Mouse (Mus musculus): Measurements from ENCODE around the gene Gm10142. TPM values are rescaled to one million over a fixed set of nuclear protein-coding genes. Genes with fewer than 3 reads are reported as not detected.
"Not testable (repeated sequence)": the region's sequence is repeated elsewhere in the genome, so short reads cannot be mapped to it uniquely, and the experiment has no call there.

Gm10142 gene
- polyA plus RNA-seq, 1 experiment from 2014 or later = not detected

- Histone ChIP-seq H3K9ac (ENCODE audit: low read length) (no peak within 1 kb of the TSS), H3K4me2 (ENCODE audit: low read depth, severe bottlenecking) (no peak within 1 kb of the TSS), H3K36me3 (ENCODE audit: control insufficient read depth, insufficient read depth, low read length) (no peaks in the 10 kb centered on the region), H3K27ac (replicated peaks; ENCODE audit: low read depth, low read length) (no peak within 1 kb of the TSS), H3K4me1 (ENCODE audit: control insufficient read depth, insufficient read depth, low read length) (peaks cover 14% of the 10 kb centered on the region), H3K9me3 (ENCODE audit: control insufficient read depth, low read length) (no peaks in the 10 kb centered on the region), H3K4me3 (ENCODE audit: low read depth, low read length) (no peak within 1 kb of the TSS), H3K27me3 (ENCODE audit: control insufficient read depth, insufficient read depth, low read length) (peaks cover 27% of the 10 kb centered on the region)
- DNase-seq (ENCODE audit: low spot score) (no peak), ATAC-seq (ENCODE audit: insufficient number of reproducible peaks, low FRiP score, low TSS enrichment, low read depth) (no peak)
- 4% methylated on average over 22 of the region's 22 CpGs for WGBS
Measured at GRCm38 (mm10) chr10:77685895-77686664, 29.5 kb upstream of the Gm10142 start, which contains the start of gene Tspear. TSS of gene Tspear (plus strand) at chr10:77686569.

DNA sequence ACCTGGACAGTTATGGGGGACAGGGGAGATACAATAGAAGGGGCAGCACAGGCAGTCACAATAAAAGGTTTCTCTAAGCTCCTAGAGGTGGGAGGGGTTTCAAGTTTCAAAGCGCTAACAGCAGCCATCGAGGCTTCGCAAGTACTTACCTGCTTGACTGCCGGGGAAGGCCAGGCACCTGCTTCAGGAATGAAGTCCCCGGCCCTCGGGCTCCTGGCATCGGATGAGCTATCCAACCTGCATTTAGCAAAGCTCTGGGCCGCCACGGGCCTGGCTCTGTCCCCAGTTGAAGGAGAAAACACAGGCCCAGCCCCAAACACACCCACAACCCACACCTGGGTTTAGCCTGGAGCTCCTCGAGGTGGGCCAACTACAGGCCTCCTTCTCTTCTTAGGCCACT, 28.6 kb upstream of the Gm10142 start:
- ATAC-seq (ENCODE audit: insufficient number of reproducible peaks, low FRiP score, low TSS enrichment, low read depth) (no peak), DNase-seq (ENCODE audit: low spot score) (no peak)
- peaks cover 12% of the 10 kb centered on the region for H3K4me1 ChIP-seq (ENCODE audit: control insufficient read depth, insufficient read depth, low read length)
- peaks cover 27% of the 10 kb centered on the region for H3K27me3 ChIP-seq (ENCODE audit: control insufficient read depth, insufficient read depth, low read length)
- no peak overlapping the region for H3K4me3 ChIP-seq (ENCODE audit: low read depth, low read length)
- H3K36me3 ChIP-seq (ENCODE audit: control insufficient read depth, insufficient read depth, low read length) = no peaks in the 10 kb centered on the region
- H3K9ac ChIP-seq (ENCODE audit: low read length) = no peak overlapping the region
- H3K9me3 ChIP-seq (ENCODE audit: control insufficient read depth, low read length) = no peaks in the 10 kb centered on the region
- 17% methylated on average over 10 of the region's 10 CpGs for WGBS
- H3K27ac ChIP-seq (replicated peaks; ENCODE audit: low read depth, low read length) = no peak overlapping the region
- H3K4me2 ChIP-seq (ENCODE audit: low read depth, severe bottlenecking) = no peak overlapping the region

DNA sequence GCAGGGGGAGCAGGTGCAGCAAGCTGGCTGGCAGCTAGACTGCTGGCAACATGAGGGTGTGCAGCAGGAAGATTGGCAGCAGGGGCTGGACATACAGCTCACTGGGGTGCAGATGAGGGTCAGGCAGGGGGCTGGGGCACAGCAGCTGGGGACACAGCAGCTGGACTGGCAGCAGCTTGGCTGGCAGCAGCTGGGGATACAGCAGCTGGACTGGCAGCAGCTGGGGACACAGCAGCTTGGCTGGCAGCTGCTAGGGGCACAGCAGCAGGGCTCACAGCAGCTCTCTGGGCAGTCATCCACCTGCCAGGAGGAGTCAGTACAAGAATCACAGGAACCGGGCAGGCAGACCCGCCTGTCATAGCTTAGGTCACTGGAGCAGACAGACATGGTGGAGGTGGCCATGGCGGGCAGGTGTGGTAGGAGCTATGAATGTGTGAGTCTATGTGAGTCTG, 25.2 kb upstream of the Gm10142 start, which contains the start of gene Gm19402:
Gene Gm19402, minus strand, starts transcription at position 402 of the 452 bp plus-strand sequence.
- not testable (repeated sequence) for H3K4me2 ChIP-seq (ENCODE audit: low read depth, severe bottlenecking); H3K27ac ChIP-seq (replicated peaks; ENCODE audit: low read depth, low read length); H3K9me3 ChIP-seq (ENCODE audit: control insufficient read depth, low read length); DNase-seq (ENCODE audit: low spot score); H3K4me1 ChIP-seq (ENCODE audit: control insufficient read depth, insufficient read depth, low read length); H3K4me3 ChIP-seq (ENCODE audit: low read depth, low read length); H3K36me3 ChIP-seq (ENCODE audit: control insufficient read depth, insufficient read depth, low read length); ATAC-seq (ENCODE audit: insufficient number of reproducible peaks, low FRiP score, low TSS enrichment, low read depth); H3K9ac ChIP-seq (ENCODE audit: low read length)
- peaks cover 23% of the 10 kb centered on the region for H3K27me3 ChIP-seq (ENCODE audit: control insufficient read depth, insufficient read depth, low read length)
- 69% methylated on average over 3 of the region's 3 CpGs for WGBS

DNA sequence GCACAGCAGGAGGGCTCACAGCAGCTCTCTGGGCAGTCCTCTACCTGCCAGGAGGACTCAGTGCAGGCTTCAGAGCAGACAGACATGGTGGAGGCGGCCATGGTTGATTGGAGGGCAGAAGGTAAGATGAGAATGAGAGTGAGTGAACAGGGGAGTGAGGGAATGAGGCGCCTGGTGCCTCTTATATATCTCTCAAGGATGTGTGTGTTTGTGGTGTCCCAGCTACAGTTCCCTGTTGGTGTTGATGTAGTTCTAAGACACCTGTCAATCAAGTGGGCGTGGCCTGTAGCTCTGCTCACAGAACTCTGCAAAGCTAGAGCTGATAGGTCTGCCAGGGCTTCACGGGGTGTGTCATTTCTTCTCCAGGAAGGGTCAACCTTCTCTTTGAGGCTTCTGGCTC, 18.5 kb upstream of the Gm10142 start, which contains the start of gene Gm9508:
Gene Gm9508, minus strand, starts transcription at position 101 of the 400 bp plus-strand sequence.
- DNase-seq (ENCODE audit: low spot score) (no peak), ATAC-seq (ENCODE audit: insufficient number of reproducible peaks, low FRiP score, low TSS enrichment, low read depth) (no peak)
- no peaks in the 10 kb centered on the region for H3K36me3 ChIP-seq (ENCODE audit: control insufficient read depth, insufficient read depth, low read length)
- no peak within 1 kb of the TSS for H3K4me2 ChIP-seq (ENCODE audit: low read depth, severe bottlenecking)
- H3K27ac ChIP-seq (replicated peaks; ENCODE audit: low read depth, low read length) = no peak within 1 kb of the TSS
- no peaks in the 10 kb centered on the region for H3K9me3 ChIP-seq (ENCODE audit: control insufficient read depth, low read length)
- 36% methylated on average over 4 of the region's 4 CpGs for WGBS
- H3K4me3 ChIP-seq (ENCODE audit: low read depth, low read length) = no peak within 1 kb of the TSS
- no peaks in the 10 kb centered on the region for H3K4me1 ChIP-seq (ENCODE audit: control insufficient read depth, insufficient read depth, low read length)
- no peaks in the 10 kb centered on the region for H3K27me3 ChIP-seq (ENCODE audit: control insufficient read depth, insufficient read depth, low read length)
- H3K9ac ChIP-seq (ENCODE audit: low read length) = no peak within 1 kb of the TSS

DNA sequence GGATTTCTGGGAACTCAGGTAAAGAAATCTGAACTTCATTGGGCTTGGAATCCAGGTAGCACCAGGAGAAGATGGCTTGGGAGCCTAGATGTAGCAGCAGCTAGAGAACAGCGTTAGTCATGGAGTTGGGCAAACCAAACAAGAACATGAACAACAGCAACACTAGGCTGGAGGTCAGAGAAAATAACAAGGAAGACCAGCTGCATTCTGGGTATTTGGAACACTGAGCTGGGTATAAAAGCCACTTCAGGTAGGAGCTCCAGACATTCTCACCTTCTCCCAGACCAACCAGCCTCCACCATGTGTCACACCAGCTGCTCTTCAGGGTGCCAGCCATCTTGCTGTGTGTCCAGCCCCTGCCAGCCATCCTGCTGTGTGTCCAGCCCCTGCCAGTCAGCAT, 9.3 kb upstream of the Gm10142 start, which contains the start of gene Gm10272:
Gene Gm10272, plus strand, starts transcription at position 301 of the 400 bp plus-strand sequence.
- Histone ChIP-seq H3K4me3 (ENCODE audit: low read depth, low read length) (no peak within 1 kb of the TSS), H3K9me3 (ENCODE audit: control insufficient read depth, low read length) (no peaks in the 10 kb centered on the region; the same call in 1 of the 2 replicates), H3K27me3 (ENCODE audit: control insufficient read depth, insufficient read depth, low read length) (no peaks in the 10 kb centered on the region), H3K9ac (ENCODE audit: low read length) (no peak within 1 kb of the TSS), H3K4me1 (ENCODE audit: control insufficient read depth, insufficient read depth, low read length) (no peaks in the 10 kb centered on the region), H3K4me2 (ENCODE audit: low read depth, severe bottlenecking) (no peak within 1 kb of the TSS), H3K27ac (replicated peaks; ENCODE audit: low read depth, low read length) (no peak within 1 kb of the TSS), H3K36me3 (ENCODE audit: control insufficient read depth, insufficient read depth, low read length) (no peaks in the 10 kb centered on the region)
- DNase-seq (ENCODE audit: low spot score) (no peak), ATAC-seq (ENCODE audit: insufficient number of reproducible peaks, low FRiP score, low TSS enrichment, low read depth) (no peak)
- 92% methylated on average over 1 of the region's 1 CpGs for WGBS

DNA sequence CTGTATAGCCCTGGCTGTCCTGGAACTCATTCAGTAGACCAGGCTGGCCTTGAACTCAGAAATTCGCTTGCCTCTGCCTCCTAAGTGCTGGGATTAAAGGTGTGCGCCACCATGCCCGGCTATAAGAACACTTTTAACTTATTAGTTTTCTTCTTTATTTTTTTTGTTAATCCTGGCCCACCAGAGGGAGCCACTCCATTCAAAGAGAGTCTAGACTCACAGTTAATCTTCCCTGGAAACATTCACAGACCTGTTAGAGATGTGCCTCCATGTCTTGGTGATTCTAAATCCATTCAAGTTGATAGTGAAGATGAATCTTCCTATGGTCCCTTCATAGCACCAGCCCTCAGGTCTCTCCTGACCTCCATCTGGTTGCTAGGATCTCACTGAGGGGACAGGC, 5.8 kb upstream of the Gm10142 start:
- H3K9me3 ChIP-seq (ENCODE audit: control insufficient read depth, low read length) = no peaks in the 10 kb centered on the region; the same call in 1 of the 2 replicates
- H3K4me2 ChIP-seq (ENCODE audit: low read depth, severe bottlenecking) = no peak overlapping the region
- no peak overlapping the region for H3K9ac ChIP-seq (ENCODE audit: low read length)
- no peaks in the 10 kb centered on the region for H3K27me3 ChIP-seq (ENCODE audit: control insufficient read depth, insufficient read depth, low read length)
- no peak overlapping the region for H3K27ac ChIP-seq (replicated peaks; ENCODE audit: low read depth, low read length)
- ATAC-seq (ENCODE audit: insufficient number of reproducible peaks, low FRiP score, low TSS enrichment, low read depth) = no peak
- 84% methylated on average over 3 of the region's 3 CpGs for WGBS
- H3K4me1 ChIP-seq (ENCODE audit: control insufficient read depth, insufficient read depth, low read length) = no peaks in the 10 kb centered on the region
- DNase-seq (ENCODE audit: low spot score) = no peak
- H3K36me3 ChIP-seq (ENCODE audit: control insufficient read depth, insufficient read depth, low read length) = no peaks in the 10 kb centered on the region
- H3K4me3 ChIP-seq (ENCODE audit: low read depth, low read length) = no peak overlapping the region

DNA sequence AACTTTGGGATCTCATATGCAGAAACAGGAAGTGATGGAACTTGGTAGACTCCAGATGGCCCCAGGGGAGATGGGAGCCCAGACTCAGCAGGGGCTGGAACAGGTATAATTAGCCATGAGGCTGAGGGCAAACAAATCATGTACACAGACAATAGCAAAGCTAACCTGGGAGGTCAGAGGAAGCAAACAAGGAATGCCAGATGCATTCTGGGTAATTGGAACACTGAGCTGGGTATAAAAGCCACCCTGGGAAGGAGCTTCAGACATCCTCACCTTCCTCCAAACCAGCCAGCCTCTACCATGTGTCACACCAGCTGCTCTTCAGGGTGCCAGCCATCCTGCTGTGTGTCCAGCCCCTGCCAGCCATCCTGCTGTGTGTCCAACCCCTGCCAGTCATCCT, 4.5 kb upstream of the Gm10142 start, which contains the start of gene Gm10024:
Gene Gm10024, plus strand, starts transcription at position 301 of the 400 bp plus-strand sequence.
- H3K27ac ChIP-seq (replicated peaks; ENCODE audit: low read depth, low read length) = not testable (repeated sequence)

GRCm38 (mm10) chr10:77713734-77714133, 1.9 kb upstream of the Gm10142 start:
- H3K9me3 ChIP-seq (ENCODE audit: control insufficient read depth, low read length) = no peaks in the 10 kb centered on the region; the same call in 1 of the 2 replicates
- H3K4me3 ChIP-seq (ENCODE audit: low read depth, low read length) = no peak overlapping the region
- WGBS = 57% methylated on average over 4 of the region's 4 CpGs
- no peaks in the 10 kb centered on the region for H3K27me3 ChIP-seq (ENCODE audit: control insufficient read depth, insufficient read depth, low read length)
- ATAC-seq (ENCODE audit: insufficient number of reproducible peaks, low FRiP score, low TSS enrichment, low read depth) (no peak), DNase-seq (ENCODE audit: low spot score) (no peak)
- H3K4me1 ChIP-seq (ENCODE audit: control insufficient read depth, insufficient read depth, low read length) = no peaks in the 10 kb centered on the region
- no peak overlapping the region for H3K27ac ChIP-seq (replicated peaks; ENCODE audit: low read depth, low read length)
- no peak overlapping the region for H3K9ac ChIP-seq (ENCODE audit: low read length)
- no peak overlapping the region for H3K4me2 ChIP-seq (ENCODE audit: low read depth, severe bottlenecking)
- H3K36me3 ChIP-seq (ENCODE audit: control insufficient read depth, insufficient read depth, low read length) = no peaks in the 10 kb centered on the region

More for the DNA sequence above, 4.5 kb upstream of the Gm10142 start, which contains the start of gene Gm10024:
- H3K9me3 ChIP-seq (ENCODE audit: control insufficient read depth, low read length); H3K4me1 ChIP-seq (ENCODE audit: control insufficient read depth, insufficient read depth, low read length); DNase-seq (ENCODE audit: low spot score); H3K4me2 ChIP-seq (ENCODE audit: low read depth, severe bottlenecking); H3K36me3 ChIP-seq (ENCODE audit: control insufficient read depth, insufficient read depth, low read length); H3K9ac ChIP-seq (ENCODE audit: low read length); ATAC-seq (ENCODE audit: insufficient number of reproducible peaks, low FRiP score, low TSS enrichment, low read depth); H3K27me3 ChIP-seq (ENCODE audit: control insufficient read depth, insufficient read depth, low read length); H3K4me3 ChIP-seq (ENCODE audit: low read depth, low read length): not testable (repeated sequence)

Measured in limb, embryonic 11.5 days (tissue).